Mouse (Mus musculus): ENCODE results near the gene Plekha8.

- TF ChIP-seq POLR2A (IDR thresholded peaks at IDR 0.05; ENCODE audit: insufficient read depth, low read depth, low read length) (no peak), CTCF (IDR thresholded peaks at IDR 0.05; ENCODE audit: insufficient read depth, low read depth, low read length) (no peak)
These were observed 98.4 kb downstream of the Plekha8 start for GRCm38 (mm10) chr6:54693286-54693685.

All from olfactory bulb, adult 2 months (tissue).